Mouse (Mus musculus) heart, adult 2 months (tissue): ENCODE results near the gene Arhgap5.

Experiments
- CTCF ChIP-seq: fragments of 200-600 bp; IDR thresholded peaks from 2 replicates; pipeline ENCODE4 v1.8.1; 2022; ENCODE audit warnings: antibody characterized with exemption, mild to moderate bottlenecking, moderate library complexity
- EP300 ChIP-seq: fragments of 200-500 bp; IDR thresholded peaks from 2 replicates; pipeline ENCODE4 v1.6.1; 2011; ENCODE audit warnings: low read depth, low read length, control low read depth; ENCODE audit not compliant: insufficient read depth
- POLR2A ChIP-seq: fragments of 200-500 bp; IDR thresholded peaks from 2 replicates; pipeline ENCODE4 v1.6.1; 2011; ENCODE audit warnings: mild to moderate bottlenecking, low read depth, low read length, control low read depth; ENCODE audit not compliant: insufficient read depth

- TF ChIP-seq CTCF (no peak), EP300 (no peak), POLR2A (no peak)
Measured at GRCm38 (mm10) chr12:52481969-52482550, 21.7 kb upstream of the Arhgap5 start.
